Mouse (Mus musculus) naive thymus-derived CD4-positive, alpha-beta T cell, adult 2 months (primary cell): ENCODE measurements around the gene 4930544D05Rik.

Source experiments
- DNase-seq: peaks from one replicate; pipeline ENCODE4 v3.0.0-alpha.2; 2011; ENCODE audit warnings: low read depth

The 4930544D05Rik gene

DNA sequence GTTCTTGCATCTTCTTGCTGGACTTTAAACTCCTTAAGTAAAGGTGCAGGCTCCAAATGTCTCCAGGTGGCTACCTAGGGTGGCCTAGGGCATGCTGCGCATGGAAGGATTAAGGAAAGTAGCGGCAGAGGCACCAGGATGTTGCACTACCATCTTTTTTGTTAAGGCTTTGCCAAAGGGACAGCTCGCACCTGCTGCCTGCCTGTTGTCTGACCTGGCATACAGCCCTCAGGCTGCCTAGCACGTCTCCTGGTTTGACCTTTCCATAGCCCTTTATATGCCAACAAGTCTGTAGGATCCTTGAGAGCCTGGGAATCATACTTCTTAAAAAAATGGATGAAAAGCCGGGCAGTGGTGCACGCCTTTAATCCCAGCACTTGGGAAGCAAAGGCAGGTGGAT, 27.4 kb downstream of the 4930544D05Rik start:
- DNase-seq = no peak

DNA sequence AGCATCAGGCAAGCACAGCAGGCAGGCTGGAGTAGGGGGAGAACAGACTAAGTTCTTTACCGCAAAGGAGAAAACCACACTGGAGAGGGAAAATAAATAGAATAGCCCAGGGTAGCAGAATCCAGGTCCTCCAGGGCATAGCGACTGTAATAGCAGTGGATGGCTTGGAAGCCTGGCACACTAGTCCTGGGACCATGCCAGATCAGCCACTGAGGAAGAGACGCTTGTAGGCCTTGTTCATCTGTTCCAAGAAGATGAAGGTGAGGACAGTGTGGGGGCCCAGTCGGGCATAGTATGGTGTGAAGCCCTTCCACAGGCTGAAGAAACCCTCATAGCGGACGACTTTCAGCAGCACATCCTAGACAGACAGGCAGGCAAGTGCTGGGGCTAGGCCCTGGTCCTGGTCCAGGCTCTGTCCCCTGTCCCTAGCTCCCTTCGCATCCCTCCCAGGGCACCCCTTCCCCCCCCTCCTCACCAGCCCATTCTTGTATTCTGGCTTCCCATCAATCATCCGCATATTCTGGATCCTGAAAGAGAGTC, 29.0 kb downstream of the 4930544D05Rik start:
- DNase-seq = no peak

GRCm38 (mm10) chr11:70645461-70646258, 30.0 kb downstream of the 4930544D05Rik start:
- no peak for DNase-seq

- DNase-seq = no peak
Observed at GRCm38 (mm10) chr11:70646259-70646555, 30.6 kb downstream of the 4930544D05Rik start.

- DNase-seq = peak; percentile 98
Observed at GRCm38 (mm10) chr11:70646691-70647650, 31.3 kb downstream of the 4930544D05Rik start, which contains the start of the genes Rnf167 and Slc25a11. Gene Rnf167, plus strand, starts transcription at chr11:70647235. Gene Slc25a11, minus strand, starts transcription at chr11:70647479.

GRCm38 (mm10) chr11:70647716-70648420, 32.2 kb downstream of the 4930544D05Rik start:
- DNase-seq = no peak

DNA sequence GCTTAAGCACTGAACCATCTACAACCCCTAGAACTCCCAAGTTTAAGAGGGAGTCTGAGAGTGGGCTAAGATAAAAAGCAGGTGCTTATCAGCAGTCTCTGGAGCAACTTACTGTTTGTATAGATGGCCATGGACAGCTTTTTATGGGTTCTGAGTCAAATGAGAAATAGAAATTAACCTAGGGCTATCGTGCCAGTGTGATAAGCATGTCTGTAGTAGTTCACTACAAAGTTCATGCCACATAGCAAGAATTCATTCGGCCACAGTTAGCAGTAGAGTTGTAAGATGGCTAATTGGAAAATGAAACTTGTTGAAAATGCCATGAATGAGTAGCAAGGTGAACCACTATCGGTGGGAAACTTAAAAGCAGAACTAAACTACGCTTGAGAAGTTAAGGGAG, 32.9 kb downstream of the 4930544D05Rik start:
- peak; percentile 47 for DNase-seq

DNA sequence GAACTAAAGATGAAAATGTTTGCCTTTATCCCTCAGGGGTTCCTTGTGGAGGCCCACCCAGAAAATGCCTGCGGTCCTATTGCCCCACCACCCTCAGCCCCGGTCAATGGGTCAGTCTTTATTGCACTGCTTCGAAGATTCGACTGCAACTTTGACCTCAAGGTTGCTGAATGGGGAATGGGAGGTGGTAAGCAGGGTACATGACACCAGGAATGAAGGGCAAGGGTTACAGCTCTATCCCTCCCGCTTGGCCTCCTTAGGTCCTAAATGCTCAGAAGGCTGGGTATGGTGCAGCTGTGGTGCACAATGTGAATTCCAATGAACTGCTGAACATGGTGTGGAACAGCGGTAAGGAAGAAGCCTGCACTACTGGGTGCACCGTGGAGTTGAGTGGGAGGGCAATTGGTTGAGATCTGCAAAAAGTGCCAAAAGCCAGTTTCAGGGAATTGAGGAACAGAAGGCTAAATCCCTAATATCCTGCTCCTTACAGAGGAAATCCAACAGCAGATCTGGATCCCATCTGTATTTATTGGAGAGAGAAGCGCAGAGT, 33.6 kb downstream of the 4930544D05Rik start:
- DNase-seq = peak; percentile 46

- DNase-seq = peak; percentile 87
Observed at GRCm38 (mm10) chr11:70650322-70651175, 34.9 kb downstream of the 4930544D05Rik start.

DNA sequence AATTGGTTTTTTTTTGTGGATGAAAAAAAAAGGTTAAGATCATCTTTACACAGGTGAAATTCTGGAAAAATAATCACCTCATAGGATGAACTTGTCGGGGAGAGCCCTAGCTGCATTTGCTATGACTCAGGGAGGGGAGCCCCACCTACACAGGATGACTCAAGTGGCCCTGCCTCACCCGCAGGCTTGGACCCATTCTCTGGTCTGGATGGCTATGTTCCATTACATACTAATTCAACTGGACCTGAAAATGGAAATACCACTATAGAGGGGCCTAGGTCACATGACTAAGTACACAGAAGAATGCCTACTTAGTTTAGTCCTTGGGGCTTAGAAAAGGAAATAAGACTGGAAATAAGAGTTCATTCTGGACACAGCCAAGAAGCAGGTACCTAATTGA, 35.7 kb downstream of the 4930544D05Rik start:
- DNase-seq = peak; percentile 47

GRCm38 (mm10) chr11:70652029-70652883, 36.6 kb downstream of the 4930544D05Rik start:
- DNase-seq = peak; percentile 59

DNA sequence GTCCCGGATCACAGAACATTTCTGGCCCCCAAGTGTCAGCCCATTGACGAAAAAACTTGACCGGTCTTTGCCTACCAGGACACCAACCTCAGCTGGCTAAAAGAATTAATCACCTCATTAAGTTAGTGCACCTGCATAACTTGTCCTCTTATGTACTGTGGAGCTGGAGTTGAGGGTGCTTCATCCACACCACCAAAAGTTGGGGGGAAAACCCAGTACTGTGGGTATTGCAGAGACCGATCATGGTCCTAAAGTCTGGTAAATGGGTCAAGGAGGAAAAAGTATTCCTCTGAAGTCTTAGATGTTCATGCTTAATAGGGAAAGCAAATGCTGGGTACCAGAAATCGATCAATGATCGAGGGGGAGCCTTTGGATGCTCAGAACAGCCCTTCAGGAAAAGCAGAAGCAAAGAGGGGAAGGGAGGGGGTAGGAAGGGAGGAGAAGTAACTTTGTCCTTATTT, 37.3 kb downstream of the 4930544D05Rik start:
- peak; percentile 72 for DNase-seq

GRCm38 (mm10) chr11:70653345-70654197, 37.9 kb downstream of the 4930544D05Rik start:
- peak; percentile 84 for DNase-seq

DNA sequence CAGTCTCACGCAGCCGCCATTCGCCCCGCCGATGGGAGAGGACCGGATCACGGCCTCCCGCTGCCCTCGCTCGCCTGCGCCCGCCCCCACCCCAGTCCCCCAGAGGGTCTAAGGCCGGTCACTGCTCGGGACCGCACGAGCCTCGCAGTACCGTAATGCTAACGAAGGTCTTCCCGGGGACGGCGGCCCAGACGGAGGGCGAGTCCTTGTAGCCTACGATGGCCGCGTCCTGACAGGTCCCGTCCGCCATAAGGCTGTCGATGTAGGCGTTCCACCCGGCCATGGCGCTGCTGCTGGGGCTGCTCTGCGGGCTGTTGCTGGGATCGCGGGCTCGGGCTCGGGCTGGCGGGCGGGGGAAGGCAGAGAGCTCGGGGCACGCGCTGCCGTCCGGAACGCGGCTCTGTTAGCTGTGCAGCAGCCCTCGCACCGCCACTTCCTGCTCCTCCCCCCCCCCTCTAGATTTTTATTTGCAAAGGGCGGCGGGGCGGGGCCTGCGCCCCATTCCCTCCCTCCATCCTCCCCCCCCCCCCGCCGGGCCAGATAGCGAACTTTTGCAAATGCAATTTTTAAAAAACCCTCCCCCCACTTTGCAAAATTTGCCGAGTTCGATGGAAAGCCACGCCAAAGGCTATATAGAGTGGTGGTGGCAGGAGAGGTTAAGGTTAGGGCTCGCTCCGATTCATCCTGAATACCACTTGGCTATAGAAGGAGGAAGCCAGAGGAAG, 38.7 kb downstream of the 4930544D05Rik start, which contains the start of gene Pfn1:
Pfn1 (minus strand) TSS at position 447 of the 725 bp plus-strand sequence.
- DNase-seq = peak; percentile 92

DNA sequence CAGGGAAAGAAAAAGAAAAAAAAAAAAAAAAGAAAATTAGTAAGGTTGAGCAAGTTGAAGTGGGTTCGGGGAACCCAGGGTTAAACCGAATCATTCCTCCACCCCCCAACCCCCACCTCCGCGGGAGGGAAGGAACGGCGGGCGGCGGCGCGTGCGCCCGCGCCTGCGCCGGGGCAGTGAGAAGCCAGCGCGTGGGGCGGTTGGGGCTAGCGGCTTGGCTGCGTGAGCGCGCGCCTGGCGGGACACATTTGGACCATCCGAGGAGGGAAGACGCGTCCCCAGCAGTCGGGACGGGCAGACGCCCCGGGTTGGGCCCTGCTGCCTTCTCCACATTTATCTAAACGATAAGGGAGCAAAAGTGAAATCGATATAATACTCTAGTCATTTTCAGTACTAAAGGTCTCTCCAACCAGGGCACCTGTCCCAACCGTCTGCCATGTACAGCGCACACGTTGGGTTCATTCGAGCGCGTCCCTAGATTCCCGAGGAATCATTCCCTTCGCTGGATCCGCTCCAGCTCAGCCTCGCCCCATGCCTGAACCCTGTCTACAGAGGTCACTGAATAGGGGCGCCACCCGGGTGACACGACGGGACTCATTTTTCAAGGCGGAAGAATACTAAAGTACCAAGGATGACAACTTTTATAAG, 39.4 kb downstream of the 4930544D05Rik start:
- peak; percentile 88 for DNase-seq

DNA sequence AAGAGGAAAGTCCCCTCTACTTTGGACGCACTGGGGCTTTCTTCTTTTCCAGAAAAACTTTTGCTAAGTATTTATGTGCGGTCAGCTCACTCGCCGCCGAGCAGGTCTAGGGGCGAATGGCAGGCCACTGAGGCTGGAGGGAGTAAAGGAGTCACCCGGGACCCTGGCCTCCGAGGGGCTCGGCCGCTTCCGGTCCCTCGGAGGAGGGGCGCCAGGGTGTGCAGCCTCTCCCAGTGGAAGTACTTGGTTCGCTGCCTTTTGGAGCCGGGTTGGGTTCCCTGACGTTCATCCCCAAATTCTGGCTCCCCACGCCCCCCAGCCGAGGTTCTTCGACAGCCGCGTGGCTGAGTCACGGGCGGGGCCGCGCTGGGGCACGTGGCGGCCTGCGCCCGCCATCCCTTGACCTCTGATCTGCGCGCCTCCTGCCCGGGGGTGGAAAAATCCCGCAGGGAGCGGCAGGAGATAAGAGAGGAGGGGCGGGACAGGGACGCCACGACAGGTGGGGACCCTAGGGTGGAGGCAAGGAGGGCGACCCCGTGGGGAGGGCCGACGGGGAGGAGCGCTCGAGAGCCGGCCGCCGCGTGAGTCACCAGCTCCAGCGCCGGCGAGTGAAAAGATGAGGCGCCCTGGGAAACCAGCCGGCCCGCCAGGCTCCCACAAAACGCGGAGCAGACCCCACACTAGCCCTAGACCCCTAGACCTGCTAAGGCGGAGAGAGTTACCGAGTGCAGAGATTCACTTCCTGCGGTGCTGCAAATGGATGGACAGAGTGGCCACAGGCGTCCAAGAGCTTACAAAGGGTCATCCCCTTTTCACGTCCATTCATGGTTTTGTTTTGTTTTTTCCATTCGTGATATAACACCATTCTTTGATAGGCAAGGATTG, 40.2 kb downstream of the 4930544D05Rik start:
- DNase-seq = no peak
